Mouse (Mus musculus) bone marrow macrophage, adult 2 months (primary cell): ENCODE measurements at regions not wholly inside any gene's neighbourhood (a gene's known extent, or its start where the extent isn't known, plus 50 kb on each side); places are given as distances from the start of the nearest gene placed in this dataset.

Experiments used
- H3K27ac ChIP-seq: 2 replicates; pipeline ENCODE4 v1.5.1; 2012; ENCODE audit warnings: low read depth, low read length; ENCODE audit not compliant: insufficient read depth
- H3K4me1 ChIP-seq: 2 replicates; pipeline ENCODE4 v1.6.1; 2012; ENCODE audit warnings: low read length; ENCODE audit not compliant: control insufficient read depth, insufficient read depth
- H3K4me3 ChIP-seq: 2 replicates; pipeline ENCODE4 v1.5.1; 2012; ENCODE audit warnings: mild to moderate bottlenecking, low read length, moderate library complexity; ENCODE audit not compliant: insufficient read depth
- CTCF ChIP-seq: IDR thresholded peaks from 2 replicates; pipeline ENCODE4 v1.5.1; 2012; ENCODE audit warnings: low read depth, mild to moderate bottlenecking, low read length, moderate library complexity
- POLR2A ChIP-seq: IDR thresholded peaks from 2 replicates; pipeline ENCODE4 v1.6.1; 2012; ENCODE audit warnings: mild to moderate bottlenecking, low read depth, low read length, borderline replicate concordance

DNA sequence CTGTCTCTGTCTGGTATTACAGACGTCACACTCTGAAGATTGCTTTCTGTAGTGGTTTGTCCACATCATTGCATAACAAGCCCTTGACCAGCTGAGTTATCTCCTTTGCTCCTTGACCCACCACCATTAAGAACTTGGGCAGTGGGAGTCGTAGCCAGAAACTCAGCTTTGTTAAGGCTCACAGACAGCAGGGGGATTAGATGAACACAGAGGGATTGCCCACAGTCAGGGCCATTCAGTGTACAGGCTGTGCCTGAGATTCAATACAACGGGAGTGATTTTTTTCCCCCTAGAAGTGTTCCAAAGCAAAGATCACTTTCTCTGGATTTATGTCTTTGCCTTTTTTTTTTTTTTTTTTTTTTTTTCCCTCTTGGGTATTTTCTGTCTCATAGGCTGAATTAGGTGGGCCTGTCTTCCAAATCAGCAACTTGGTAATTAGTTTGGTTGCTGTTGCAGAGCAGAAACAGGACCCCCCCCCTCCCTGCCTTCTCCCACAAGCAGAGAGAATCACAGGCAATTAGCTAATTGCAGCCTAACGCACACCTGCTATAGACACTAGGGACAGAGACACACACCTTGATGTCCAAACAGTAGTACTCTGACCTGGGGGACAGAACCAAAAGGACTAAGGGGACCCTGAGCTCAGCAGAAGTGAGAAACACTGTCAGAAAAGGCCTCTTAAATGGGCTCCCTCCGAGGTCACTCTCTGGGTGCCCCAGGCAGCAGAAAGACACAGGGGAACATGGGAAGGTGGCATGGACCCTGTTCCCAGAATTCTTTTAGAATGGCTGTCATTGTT lies 340.4 kb upstream of the Dynlrb2 start:
- TF ChIP-seq POLR2A, result no peak
- TF ChIP-seq CTCF, result no peak
- Histone ChIP-seq H3K27ac (no peak overlapping the region), H3K4me1 (no peaks in the 10 kb centered on the region), H3K4me3 (no peak overlapping the region)

DNA sequence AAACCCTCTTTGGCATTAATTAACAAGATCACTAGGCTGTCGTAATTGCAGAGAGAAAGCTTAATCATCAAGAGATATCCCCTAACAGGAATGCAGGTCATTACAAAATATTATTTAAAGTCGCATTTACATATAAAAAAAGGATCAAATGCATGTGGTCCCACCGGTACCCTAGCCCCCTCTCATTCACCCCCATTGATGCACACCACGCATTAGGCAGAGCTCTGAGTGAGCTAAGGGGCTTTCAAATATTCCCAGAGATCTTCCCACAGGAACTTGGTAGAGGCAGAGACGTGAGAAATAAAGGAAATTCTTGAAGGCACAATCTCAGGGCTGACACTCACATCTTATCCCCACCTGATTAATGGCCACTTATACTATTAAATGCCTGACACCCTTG lies 343.8 kb upstream of the Dynlrb2 start:
- no peak for TF ChIP-seq CTCF
- TF ChIP-seq POLR2A, result no peak
- Histone ChIP-seq H3K27ac (no peak overlapping the region), H3K4me1 (no peaks in the 10 kb centered on the region), H3K4me3 (no peak overlapping the region)

DNA sequence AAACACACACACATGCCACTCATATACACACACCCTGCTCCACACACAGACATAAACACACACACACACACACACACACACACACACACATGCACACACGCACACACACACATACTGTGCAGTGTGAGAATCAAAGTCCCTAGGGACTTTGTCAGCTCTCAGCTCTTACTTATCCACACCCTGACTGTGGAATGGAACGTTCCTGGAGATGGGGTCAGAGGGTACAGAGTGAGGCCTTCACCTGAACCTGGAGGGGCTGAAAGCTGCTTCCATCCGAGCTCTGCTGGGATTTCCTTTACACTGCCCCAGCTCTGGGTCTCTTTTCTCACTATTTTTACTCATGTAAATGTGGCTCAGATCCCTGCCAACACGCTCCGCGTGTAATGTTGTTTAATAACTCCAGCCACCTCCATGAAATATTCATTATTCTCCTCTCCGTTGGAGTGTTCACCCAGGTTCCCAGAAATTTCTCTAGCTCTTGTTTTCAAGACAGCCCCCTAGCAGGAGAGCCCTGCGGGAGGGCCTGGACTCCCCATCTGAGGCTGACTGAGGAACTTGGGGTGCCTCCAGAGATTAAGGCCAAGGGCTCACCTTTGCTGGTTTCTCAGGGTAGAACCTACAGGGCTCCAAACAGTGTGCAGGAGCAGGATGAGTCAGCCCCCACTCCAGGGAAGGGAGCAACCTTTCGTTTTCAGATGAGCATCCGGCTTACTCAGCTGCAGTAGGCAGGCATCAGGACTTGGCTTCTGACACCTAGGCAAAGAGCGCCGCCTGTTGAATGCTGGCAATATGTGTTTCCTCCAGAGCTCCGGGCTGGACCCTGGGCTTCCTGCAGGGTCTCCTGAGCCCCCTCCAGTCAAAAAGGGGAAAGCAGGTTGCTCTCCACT lies 360.8 kb upstream of the Dynlrb2 start:
- no peak for TF ChIP-seq POLR2A
- TF ChIP-seq CTCF, result no peak
- no peaks in the 10 kb centered on the region for H3K4me1 ChIP-seq
- no peak overlapping the region for H3K4me3 ChIP-seq
- H3K27ac ChIP-seq, result no peak overlapping the region

DNA sequence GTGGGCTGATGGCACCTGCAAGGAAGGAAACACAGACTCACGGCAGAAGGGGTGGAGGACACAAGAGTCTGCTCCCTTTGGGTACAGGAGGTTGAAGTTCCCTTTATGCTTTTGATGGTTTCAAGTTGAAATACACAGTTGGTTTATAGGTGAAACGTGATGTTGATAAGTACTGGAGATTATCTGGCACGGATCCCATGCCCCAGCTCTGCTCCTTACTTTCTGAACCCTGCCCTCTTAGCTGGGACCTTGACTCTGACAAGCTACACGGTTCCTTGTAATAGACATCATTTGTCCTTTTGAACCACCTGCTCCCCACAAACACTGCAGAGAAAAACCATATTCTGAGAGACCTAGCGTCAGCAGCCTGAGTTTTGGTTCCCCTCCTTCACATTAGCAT lies 363.4 kb upstream of the Dynlrb2 start:
- no peaks in the 10 kb centered on the region for H3K4me1 ChIP-seq
- no peak overlapping the region for H3K27ac ChIP-seq
- TF ChIP-seq POLR2A (no peak), CTCF (no peak)
- H3K4me3 ChIP-seq, result no peak overlapping the region

DNA sequence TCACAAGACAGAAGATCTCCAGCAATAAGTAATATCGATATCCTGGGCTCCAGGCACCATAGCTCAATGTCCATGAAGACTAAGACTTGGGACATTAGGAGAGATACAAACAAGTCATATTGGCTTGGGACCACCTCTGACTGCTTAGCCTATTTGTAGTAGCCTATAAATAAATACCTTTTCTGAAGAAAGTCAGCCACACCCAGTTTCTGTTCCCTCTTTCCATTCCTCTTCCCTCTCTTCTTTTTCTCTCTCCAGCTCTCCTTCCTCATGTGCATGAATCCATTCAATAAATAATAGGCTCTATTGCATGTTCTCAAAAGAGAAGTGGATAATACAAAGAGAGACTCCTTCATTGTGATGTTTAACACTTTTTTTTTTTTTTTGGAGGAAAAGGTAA lies 364.8 kb upstream of the Dynlrb2 start:
- Histone ChIP-seq H3K4me1 (no peaks in the 10 kb centered on the region), H3K27ac (no peak overlapping the region), H3K4me3 (no peak overlapping the region)
- no peak for TF ChIP-seq CTCF
- no peak for TF ChIP-seq POLR2A

DNA sequence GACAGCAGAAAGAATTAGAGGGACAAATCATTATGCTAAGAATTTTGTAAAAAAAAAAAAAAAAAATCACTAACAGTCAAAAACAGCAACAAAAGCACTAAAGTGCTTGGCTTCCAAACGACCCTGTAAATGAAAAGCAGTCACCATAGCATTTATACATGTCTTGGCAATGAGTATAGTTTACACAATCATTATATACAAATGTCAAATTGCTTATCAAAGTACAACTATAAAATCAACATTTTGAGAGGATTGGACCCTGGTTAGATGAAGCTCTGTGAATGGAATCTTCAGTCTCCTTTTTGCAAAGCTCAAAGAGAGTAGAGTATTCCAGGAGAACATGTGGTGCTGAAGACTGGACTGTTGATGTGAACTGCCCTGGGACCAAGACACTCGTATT lies 367.0 kb upstream of the Dynlrb2 start:
- H3K27ac ChIP-seq, result no peak overlapping the region
- no peak overlapping the region for H3K4me3 ChIP-seq
- no peaks in the 10 kb centered on the region for H3K4me1 ChIP-seq
- TF ChIP-seq CTCF (no peak), POLR2A (no peak)

GRCm38 (mm10) chr8:116133503-116133902 lies 371.3 kb upstream of the Dynlrb2 start:
- H3K4me3 ChIP-seq, result no peak overlapping the region
- no peak overlapping the region for H3K27ac ChIP-seq
- TF ChIP-seq CTCF, result no peak
- no peak for TF ChIP-seq POLR2A
- no peaks in the 10 kb centered on the region for H3K4me1 ChIP-seq

DNA sequence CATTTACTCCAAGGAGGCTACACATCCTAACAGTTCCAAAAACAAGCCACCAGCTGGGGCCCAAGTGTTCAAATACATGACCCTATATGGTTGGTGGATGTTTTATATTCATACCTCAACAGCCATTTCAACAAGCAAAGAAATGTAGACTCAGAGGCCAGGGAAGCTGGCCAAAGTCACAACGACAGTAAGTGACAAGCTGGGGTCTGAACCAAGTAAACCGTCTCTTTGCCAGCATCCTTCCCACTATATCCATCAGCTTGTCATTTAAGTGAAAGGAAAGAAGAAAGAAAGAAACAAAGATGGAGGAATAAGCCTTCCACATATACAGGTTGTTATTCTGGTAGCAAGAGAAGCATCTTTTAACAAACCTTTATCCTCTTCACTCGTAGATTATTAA lies 371.7 kb upstream of the Dynlrb2 start:
- no peak overlapping the region for H3K27ac ChIP-seq
- no peak overlapping the region for H3K4me3 ChIP-seq
- TF ChIP-seq CTCF, result no peak
- TF ChIP-seq POLR2A, result no peak
- H3K4me1 ChIP-seq, result no peaks in the 10 kb centered on the region

DNA sequence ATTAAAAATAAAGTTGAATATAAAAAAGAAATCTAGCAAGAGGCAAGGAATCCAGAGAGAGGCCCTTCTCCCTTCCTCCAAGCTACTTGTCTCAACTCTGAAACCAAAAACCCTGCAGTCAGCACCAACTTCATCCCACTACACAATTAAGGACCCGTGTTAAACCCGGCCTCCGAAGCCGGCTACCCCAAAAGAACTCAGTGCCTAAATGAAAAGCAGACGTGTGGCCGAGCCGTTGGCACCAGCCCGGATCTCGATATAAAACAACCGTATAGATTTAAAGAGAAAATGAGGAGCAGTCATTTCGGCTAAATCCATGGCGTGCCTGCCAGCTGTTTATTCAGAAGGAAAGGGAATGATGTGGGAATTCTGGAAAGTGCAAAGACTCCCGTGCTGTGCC lies 384.7 kb upstream of the Dynlrb2 start:
- Histone ChIP-seq H3K4me1 (no peaks in the 10 kb centered on the region), H3K27ac (no peak overlapping the region), H3K4me3 (no peak overlapping the region)
- TF ChIP-seq POLR2A (no peak), CTCF (no peak)

DNA sequence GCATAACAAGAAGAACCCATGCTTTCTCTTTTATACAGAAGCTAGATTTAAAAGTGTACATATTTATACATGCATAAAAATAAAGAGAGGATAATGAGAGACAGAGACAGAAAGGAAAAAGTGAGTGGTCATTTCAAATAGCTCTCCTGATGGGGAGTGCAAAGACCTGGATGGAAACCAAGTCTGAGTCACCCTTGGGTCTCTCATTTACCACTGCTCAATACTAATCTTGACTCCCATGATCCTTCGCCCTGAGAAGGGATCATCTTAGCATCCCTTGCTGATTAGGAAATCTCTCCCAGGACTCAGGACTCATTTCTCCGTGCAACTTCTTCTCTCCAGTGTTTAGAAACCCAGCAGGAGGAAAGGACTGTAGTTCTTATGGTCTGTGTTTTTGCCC lies 386.9 kb upstream of the Dynlrb2 start:
- Histone ChIP-seq H3K27ac (no peak overlapping the region), H3K4me3 (no peak overlapping the region), H3K4me1 (no peaks in the 10 kb centered on the region)
- no peak for TF ChIP-seq POLR2A
- TF ChIP-seq CTCF, result no peak

DNA sequence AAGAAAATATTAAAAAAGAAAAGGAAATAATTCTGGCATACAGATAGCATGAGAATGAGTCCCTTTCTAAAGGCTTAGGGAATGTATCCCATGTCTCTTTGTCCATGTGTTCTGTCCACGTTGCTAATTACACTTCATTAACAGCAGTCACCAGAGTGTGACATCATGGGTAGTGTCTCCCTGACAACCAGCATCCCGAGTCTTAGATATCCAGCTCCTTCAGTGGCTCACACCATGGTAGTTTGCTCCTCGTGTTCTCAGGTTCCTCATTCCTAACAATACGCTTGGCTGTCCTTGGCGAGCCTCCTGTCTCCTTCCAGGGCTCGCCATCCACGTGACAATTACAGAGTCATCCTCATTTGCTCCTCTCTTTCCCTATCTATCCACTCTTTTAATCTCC lies 388.1 kb upstream of the Dynlrb2 start:
- TF ChIP-seq CTCF (no peak), POLR2A (no peak)
- Histone ChIP-seq H3K4me1 (no peaks in the 10 kb centered on the region), H3K27ac (no peak overlapping the region), H3K4me3 (no peak overlapping the region)
